Mouse (Mus musculus) adrenal gland, postnatal 10 days (tissue): ENCODE results near the gene Jak3. TPM values are rescaled to one million over a fixed set of nuclear protein-coding genes. Genes with fewer than 3 reads are reported as not detected.
A peak's percentile ranks its signal among the peaks of the same experiment; 100 is the strongest.

Source experiments
- DNase-seq: peaks from one replicate; pipeline ENCODE4 v3.0.0; 2021; ENCODE audit warnings: mixed read lengths
- total RNA-seq, 2 experiments: library from RNA; stranded (reverse); gene quantifications; 2 replicates each; pipeline ENCODE4 v1.2.3; 2021

The Jak3 gene
- total RNA-seq, 2 experiments from 2014 or later, result 18.5 to 25.9 TPM

GRCm38 (mm10) chr8:71665331-71666130, 10.6 kb upstream of the Jak3 start:
- DNase-seq, result peak; percentile 78

GRCm38 (mm10) chr8:71666855-71667254, 9.2 kb upstream of the Jak3 start:
- DNase-seq, result no peak

GRCm38 (mm10) chr8:71667256-71667655, 8.8 kb upstream of the Jak3 start:
- DNase-seq, result no peak

GRCm38 (mm10) chr8:71668220-71668975, 7.7 kb upstream of the Jak3 start:
- peak; percentile 53 for DNase-seq

GRCm38 (mm10) chr8:71670198-71670597, 5.9 kb upstream of the Jak3 start:
- DNase-seq, result no peak

GRCm38 (mm10) chr8:71670621-71671548, 5.2 kb upstream of the Jak3 start:
- peak; percentile 58 for DNase-seq

GRCm38 (mm10) chr8:71671549-71671965, 4.5 kb upstream of the Jak3 start, which contains the start of gene Unc13a:
TSS of gene Unc13a (minus strand) at chr8:71671757.
- DNase-seq, result peak; percentile 97

- no peak for DNase-seq
These were observed 3.8 kb upstream of the Jak3 start for GRCm38 (mm10) chr8:71672168-71672735.

- no peak for DNase-seq
These were observed 2.0 kb upstream of the Jak3 start for GRCm38 (mm10) chr8:71674071-71674470.

GRCm38 (mm10) chr8:71675456-71676019, 558 bp upstream of the Jak3 start:
- no peak for DNase-seq

- DNase-seq, result no peak
These were observed 707 bp downstream of the Jak3 start for GRCm38 (mm10) chr8:71676803-71677202.

GRCm38 (mm10) chr8:71677555-71677954, 1.5 kb downstream of the Jak3 start:
- no peak for DNase-seq

GRCm38 (mm10) chr8:71678216-71678615, 2.1 kb downstream of the Jak3 start:
- DNase-seq, result no peak

GRCm38 (mm10) chr8:71679116-71679515, 3.0 kb downstream of the Jak3 start:
- no peak for DNase-seq

- peak; percentile 53 for DNase-seq
These were observed 3.6 kb downstream of the Jak3 start for GRCm38 (mm10) chr8:71679550-71680168.

- no peak for DNase-seq
These were observed 4.4 kb downstream of the Jak3 start for GRCm38 (mm10) chr8:71680471-71680870.

GRCm38 (mm10) chr8:71681369-71681915, 5.3 kb downstream of the Jak3 start:
- DNase-seq, result no peak

GRCm38 (mm10) chr8:71682832-71683231, 6.7 kb downstream of the Jak3 start:
- no peak for DNase-seq

- no peak for DNase-seq
These were observed 8.6 kb downstream of the Jak3 start for GRCm38 (mm10) chr8:71684701-71685100.

GRCm38 (mm10) chr8:71685573-71685972, 9.5 kb downstream of the Jak3 start:
- DNase-seq, result no peak
